Mouse (Mus musculus) liver, adult 2 months (tissue): ENCODE results near the gene Fgb.

ENCODE experiments used
- CTCF ChIP-seq: fragments of 200-500 bp; IDR thresholded peaks from 2 replicates; pipeline ENCODE4 v1.5.1; 2011; ENCODE audit warnings: low read depth, low read length, control low read depth
- POLR2A ChIP-seq: fragments of 200-500 bp; IDR thresholded peaks from 2 replicates; pipeline ENCODE4 v1.6.1; 2011; ENCODE audit warnings: low read length, control low read depth; ENCODE audit not compliant: insufficient read depth; ENCODE audit errors: extremely low read depth

- TF ChIP-seq POLR2A (no peak), CTCF (no peak)
These were observed 998 bp upstream of the Fgb start for GRCm38 (mm10) chr3:83050661-83051060.
